Mouse (Mus musculus) frontal cortex, adult 2 months (tissue): Measurements from ENCODE around the gene Gpc2. TPM values are rescaled to one million over a fixed set of nuclear protein-coding genes. Genes with fewer than 3 reads are reported as not detected.

Source experiments
- polyA plus RNA-seq: library from polyadenylated mRNA; depleted of rRNA; stranded (reverse); fragments of >200 nt; gene quantifications from 2 replicates; pipeline ENCODE4 v1.2.3, GENCODE M21; 2012; rRNA removed

The Gpc2 gene
- polyA plus RNA-seq, 1 experiment, result 11.3 TPM

Other genes starting within 250 kb of the Gpc2 start
- not detected in 2 replicates for gene Smok3c, start 226.8 kb downstream of the Gpc2 start, polyA plus RNA-seq
- 14.8 and 16.3 TPM in 2 replicates for gene Zkscan1, start 194.9 kb downstream of the Gpc2 start, polyA plus RNA-seq
- 18.0 and 21.2 TPM in 2 replicates for gene Zscan21, start 163.1 kb downstream of the Gpc2 start, polyA plus RNA-seq
- 3.7 and 6.0 TPM in 2 replicates for gene Zfp113, start 124.3 kb downstream of the Gpc2 start, polyA plus RNA-seq
- 126 and 149 TPM in 2 replicates for gene Cops6, start 118.9 kb downstream of the Gpc2 start, polyA plus RNA-seq
- 26.1 and 29.6 TPM in 2 replicates for gene Ap4m1, start 108.0 kb downstream of the Gpc2 start, polyA plus RNA-seq
- gene Mcm7, start 107.6 kb downstream of the Gpc2 start, polyA plus RNA-seq, result 28.7 and 30.1 TPM in 2 replicates
- gene Taf6, start 92.6 kb downstream of the Gpc2 start, polyA plus RNA-seq, result 56.8 and 58.4 TPM in 2 replicates
- 16.0 and 16.1 TPM in 2 replicates for gene Cnpy4, start 92.5 kb downstream of the Gpc2 start, polyA plus RNA-seq
- 7.2 and 7.5 TPM in 2 replicates for gene Mblac1, start 85.7 kb downstream of the Gpc2 start, polyA plus RNA-seq
- gene Nxpe5, start 54.1 kb downstream of the Gpc2 start, polyA plus RNA-seq, result not detected in 2 replicates
- 155 and 158 TPM in 2 replicates for gene Lamtor4, start 24.5 kb downstream of the Gpc2 start, polyA plus RNA-seq
- gene BC037034, start 16.0 kb downstream of the Gpc2 start, polyA plus RNA-seq, result 88.8 TPM in 2 replicates
- gene Gal3st4, start 7.2 kb downstream of the Gpc2 start, polyA plus RNA-seq, result 3.4 and 4.1 TPM in 2 replicates
- 0.14 TPM in 1 of 2 replicates, not detected in the other for gene Gm43720, start within 50 bp of the Gpc2 start, polyA plus RNA-seq
- 5.2 and 5.3 TPM in 2 replicates for gene Stag3, start 235 bp upstream of the Gpc2 start, polyA plus RNA-seq
- 0.14 and 0.19 TPM in 2 replicates for gene Pvrig, start 62.0 kb upstream of the Gpc2 start, polyA plus RNA-seq
- gene Zfp157, start 161.5 kb upstream of the Gpc2 start, polyA plus RNA-seq, result 20.4 TPM in 2 replicates